Mouse (Mus musculus) left cerebral cortex, adult 2 months (tissue): ENCODE data around the gene Atf4. TPM values are rescaled to one million over a fixed set of nuclear protein-coding genes. Genes with fewer than 3 reads are reported as not detected.

Experiments used
- DNase-seq, 2 experiments: peaks; one replicate each; pipeline ENCODE4 v3.0.0; 2021 to 2022; ENCODE audit warnings: low spot score in 2 of 2, mixed read lengths in 1 of 2; ENCODE audit errors: extremely low spot score in 1 of 2
- H3K27ac ChIP-seq: fragments of 200-600 bp; 2 replicates; pipeline ENCODE4 v1.8.1; 2022
- H3K4me3 ChIP-seq: fragments of 200-600 bp; 2 replicates; pipeline ENCODE4 v1.8.1; 2022
- CTCF ChIP-seq: fragments of 200-600 bp; IDR thresholded peaks from 2 replicates; pipeline ENCODE4 v1.8.1; 2022; ENCODE audit warnings: antibody characterized with exemption, mild to moderate bottlenecking, moderate library complexity
- intact Hi-C: fragments of 180-260 bp; cut with DNase I; formaldehyde crosslinking; loops from one replicate; pipeline ENCODE4 v1.15.1; 2025
- long read RNA-seq, 2 experiments: library from polyadenylated mRNA; stranded (forward); transcript quantifications; one replicate each; pipeline ENCODE4 v2.0.0; 2021; ENCODE audit warnings: borderline mapping rate in 2 of 2
- total RNA-seq, 2 experiments: library from RNA; stranded (reverse); gene quantifications; 2 replicates each; pipeline ENCODE4 v1.2.3; 2021

The Atf4 gene
- total RNA-seq: 100 to 1,000 TPM; 119 to 120 TPM
- long read RNA-seq, experiment 1, transcript Atf4-201 (3 exons, 1,725 nt): major isoform, 31 of 40 reads
- long read RNA-seq, experiment 1, partial matches to known transcripts: 6 of 40 reads
- long read RNA-seq, experiment 1, other reads (novel, unspliced or antisense): 0 of 40 reads
- long read RNA-seq, experiment 2, transcript Atf4-201 (3 exons, 1,725 nt): major isoform, 31 of 40 reads
- long read RNA-seq, experiment 2, transcript Atf4-203 (1 exons, 2,019 nt): minor isoform, 6 of 40 reads
- long read RNA-seq, experiment 2, partial matches to known transcripts: 3 of 40 reads
- long read RNA-seq, experiment 2, other reads (novel, unspliced or antisense): 0 of 40 reads

DNA sequence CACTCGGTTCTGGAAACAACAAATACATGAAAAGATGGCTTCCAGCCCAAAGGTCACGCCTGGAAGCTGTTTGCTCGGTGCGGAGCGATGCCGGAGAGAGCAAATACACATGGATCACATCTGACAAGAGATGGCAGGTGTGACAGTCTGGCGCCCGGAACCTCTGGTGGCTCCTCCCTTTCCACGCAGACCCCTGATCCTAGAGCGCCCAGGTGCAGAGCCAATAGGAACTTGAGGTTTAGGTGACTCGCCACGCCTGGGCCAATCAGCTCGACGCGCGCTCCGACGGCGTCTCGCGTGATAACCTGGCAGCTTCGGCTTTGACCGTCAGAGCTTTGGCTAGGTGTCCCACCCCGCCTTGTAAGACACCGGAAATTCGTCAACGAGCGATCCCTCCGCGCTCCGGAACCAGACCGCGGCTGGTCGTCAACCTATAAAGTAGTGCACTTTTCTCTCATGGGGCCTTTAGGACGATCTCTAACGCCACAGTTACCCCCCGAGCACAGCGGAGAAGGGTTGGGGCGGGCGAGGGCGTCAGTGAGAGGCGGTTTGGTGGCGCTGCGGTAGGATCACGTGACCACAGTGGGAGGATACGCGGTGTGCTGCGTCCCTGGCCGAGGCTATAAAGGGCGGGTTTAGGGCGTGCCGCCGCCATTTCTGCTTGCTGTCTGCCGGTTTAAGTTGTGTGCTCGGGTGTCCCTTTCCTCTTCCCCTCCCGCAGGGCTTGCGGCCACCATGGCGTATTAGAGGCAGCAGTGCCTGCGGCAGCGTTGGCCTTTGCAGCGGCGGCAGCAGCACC lies at the start of gene Atf4:
Gene Atf4 (plus strand): TSS at position 338 of the 799 bp plus-strand sequence.
- intact Hi-C loops: loop anchor here (2.0 to 5.0 kb wide), 2 partner anchors 20 to 542 kb away; partner anchors contain the start of genes AC140267.1 and Mief1
- Histone ChIP-seq H3K27ac (peak within 1 kb of the TSS; percentile 100), H3K4me3 (peak within 1 kb of the TSS; percentile 97)
- DNase-seq: peak; percentile 98
- TF ChIP-seq CTCF: no peak

- TF ChIP-seq CTCF: no peak
- H3K4me3 ChIP-seq: no peak overlapping the region
- intact Hi-C loops: no loop called here
- no peak for DNase-seq
- no peak overlapping the region for H3K27ac ChIP-seq
Observed at GRCm38 (mm10) chr15:80206057-80206565, 48.9 kb upstream of the Atf4 start.

DNA sequence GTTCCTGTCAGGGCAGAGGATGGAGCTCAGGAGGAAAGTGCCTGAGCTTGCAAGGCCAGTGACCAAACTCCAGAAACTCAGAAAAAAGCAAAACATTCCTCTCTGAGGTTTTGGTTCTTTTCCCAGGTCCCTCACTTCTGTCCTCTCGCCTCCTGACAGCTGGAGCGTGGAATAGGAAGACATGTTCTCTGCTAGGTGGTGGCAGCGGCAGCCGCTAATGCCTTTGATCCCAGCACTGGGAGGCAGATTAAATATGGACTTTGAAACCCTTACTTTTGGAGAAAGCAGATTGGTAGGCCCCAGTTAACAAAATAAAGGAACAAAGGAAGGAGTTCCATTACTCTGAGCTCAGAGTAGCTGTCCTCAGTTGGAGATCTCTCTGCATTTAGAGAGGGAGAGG lies 46.5 kb upstream of the Atf4 start:
- intact Hi-C loops: no loop called here
- DNase-seq: no peak
- Histone ChIP-seq H3K27ac (no peak overlapping the region), H3K4me3 (no peak overlapping the region)
- TF ChIP-seq CTCF: no peak

GRCm38 (mm10) chr15:80213688-80214087 lies 41.3 kb upstream of the Atf4 start:
- Histone ChIP-seq H3K4me3 (no peak overlapping the region), H3K27ac (no peak overlapping the region)
- DNase-seq: no peak
- no peak for TF ChIP-seq CTCF
- intact Hi-C loops: no loop called here

- DNase-seq: peak; percentile 42 to 45
- H3K4me3 ChIP-seq: no peak overlapping the region
- intact Hi-C loops: loop anchor here (5.0 kb wide), 1 partner anchor 44 kb away; the partner anchor contains the start of gene Mgat3
- H3K27ac ChIP-seq: no peak overlapping the region
- peak; percentile 57 for TF ChIP-seq CTCF
Observed at GRCm38 (mm10) chr15:80215716-80216479, 39.1 kb upstream of the Atf4 start.

DNA sequence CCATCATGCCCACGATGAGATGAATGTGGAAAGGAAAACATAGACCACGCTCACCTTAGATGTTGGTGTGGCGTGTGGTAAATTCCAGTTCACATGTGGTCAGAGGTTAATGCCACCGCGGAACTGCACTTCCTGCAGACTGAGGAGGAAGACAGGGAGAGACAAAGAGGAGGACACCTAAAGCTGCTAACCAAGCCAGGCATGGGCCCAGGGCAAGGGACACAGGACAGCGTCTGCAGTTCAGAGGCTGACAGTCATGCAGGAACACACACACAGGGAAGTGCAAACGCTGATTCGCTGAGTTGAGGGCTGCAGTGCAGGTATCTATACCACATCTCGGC lies 38.5 kb upstream of the Atf4 start:
- intact Hi-C loops: loop anchor here (5.0 kb wide), 1 partner anchor 44 kb away; the partner anchor contains the start of gene Mgat3
- TF ChIP-seq CTCF: no peak

DNA sequence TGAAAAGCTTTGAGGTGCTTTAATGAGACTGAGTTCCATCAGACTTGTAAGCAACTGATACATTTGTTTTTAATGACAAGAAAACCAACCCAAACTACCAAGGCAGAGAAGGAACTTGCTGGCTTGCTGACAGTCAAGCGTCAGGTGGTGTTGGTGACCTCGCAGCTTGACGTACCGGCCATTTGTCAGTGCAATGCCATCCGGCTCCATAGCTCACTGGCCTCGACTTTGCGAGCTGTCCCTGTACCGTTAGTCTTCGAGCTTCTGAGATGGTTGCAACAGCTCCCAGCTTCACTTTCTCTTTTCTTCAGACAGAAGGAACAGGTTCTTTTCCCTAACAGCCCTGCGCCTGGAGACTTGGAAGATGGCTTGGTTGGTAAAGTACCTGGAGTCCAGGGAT lies 37.5 kb upstream of the Atf4 start:
- TF ChIP-seq CTCF: no peak
- Histone ChIP-seq H3K4me3 (no peak overlapping the region), H3K27ac (no peak overlapping the region)
- no peak for DNase-seq
- intact Hi-C loops: loop anchor here (5.0 kb wide), 1 partner anchor 45 kb away; the partner anchor contains the start of gene Mgat3

More for the DNA sequence above, 38.5 kb upstream of the Atf4 start:
- no peak for DNase-seq
- Histone ChIP-seq H3K27ac (no peak overlapping the region), H3K4me3 (no peak overlapping the region)

- no peak for DNase-seq
- no peak for TF ChIP-seq CTCF
- Histone ChIP-seq H3K27ac (no peak overlapping the region), H3K4me3 (no peak overlapping the region)
- intact Hi-C loops: loop anchor here (5.0 kb wide), 1 partner anchor 47 kb away; the partner anchor contains the start of gene Mgat3
Observed at GRCm38 (mm10) chr15:80219211-80219610, 35.8 kb upstream of the Atf4 start.

DNA sequence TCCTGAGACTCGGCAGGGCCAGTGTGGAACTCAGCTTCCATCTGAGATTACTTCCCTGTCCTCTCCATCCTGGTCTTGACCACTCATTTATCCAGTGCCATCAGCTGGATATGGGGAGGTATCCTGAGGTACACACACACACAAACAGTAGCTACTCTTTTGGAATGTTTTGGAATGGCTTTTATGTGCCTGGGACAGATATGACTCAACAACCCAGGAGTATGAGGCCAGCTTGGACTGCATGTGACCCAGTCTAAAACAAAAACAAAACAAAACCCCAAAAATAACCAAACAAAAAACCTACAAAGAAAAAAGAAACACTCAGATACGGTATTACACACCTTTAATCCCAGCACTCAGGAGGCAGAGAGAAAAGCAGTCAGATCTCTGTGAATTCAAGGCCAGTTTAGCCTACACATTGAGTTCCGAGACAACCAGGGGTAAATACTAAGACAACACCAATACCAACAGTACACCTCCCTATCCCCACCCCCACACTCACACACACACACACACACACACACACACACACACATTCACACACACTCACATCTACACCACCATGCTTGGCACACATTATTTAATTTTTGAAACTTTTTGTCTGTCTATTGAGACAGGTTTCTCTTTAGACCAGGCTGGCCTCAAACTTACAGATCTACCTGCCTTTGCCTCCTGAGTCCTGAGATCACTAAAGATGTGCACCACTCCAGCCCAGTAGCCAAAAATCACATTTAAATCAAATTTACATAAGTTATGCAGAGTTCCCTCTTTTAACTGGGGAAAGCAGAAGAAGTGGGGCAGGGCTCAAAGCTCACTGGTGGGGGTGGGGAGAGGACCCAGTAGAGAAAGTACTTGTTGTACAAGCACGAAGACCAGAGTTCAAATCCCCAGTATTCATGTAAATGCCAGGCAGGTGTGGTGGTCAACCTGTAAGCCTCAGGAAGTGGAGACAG lies 35.0 kb upstream of the Atf4 start:
- intact Hi-C loops: loop anchor here (5.0 to 10.0 kb wide), 2 partner anchors 48 to 275 kb away; partner anchors contain the start of gene Mgat3
- no peak overlapping the region for H3K4me3 ChIP-seq
- no peak for TF ChIP-seq CTCF
- H3K27ac ChIP-seq: no peak overlapping the region
- no peak for DNase-seq

GRCm38 (mm10) chr15:80221031-80221430 lies 34.0 kb upstream of the Atf4 start:
- DNase-seq: no peak
- no peak for TF ChIP-seq CTCF
- Histone ChIP-seq H3K4me3 (no peak overlapping the region), H3K27ac (no peak overlapping the region)
- intact Hi-C loops: loop anchor here (10.0 kb wide), 1 partner anchor 276 kb away; no protein-coding TSS in a partner anchor
